Comparison of ENCODE assay signal across 8 mouse cellular contexts in the genomic region with DNA sequence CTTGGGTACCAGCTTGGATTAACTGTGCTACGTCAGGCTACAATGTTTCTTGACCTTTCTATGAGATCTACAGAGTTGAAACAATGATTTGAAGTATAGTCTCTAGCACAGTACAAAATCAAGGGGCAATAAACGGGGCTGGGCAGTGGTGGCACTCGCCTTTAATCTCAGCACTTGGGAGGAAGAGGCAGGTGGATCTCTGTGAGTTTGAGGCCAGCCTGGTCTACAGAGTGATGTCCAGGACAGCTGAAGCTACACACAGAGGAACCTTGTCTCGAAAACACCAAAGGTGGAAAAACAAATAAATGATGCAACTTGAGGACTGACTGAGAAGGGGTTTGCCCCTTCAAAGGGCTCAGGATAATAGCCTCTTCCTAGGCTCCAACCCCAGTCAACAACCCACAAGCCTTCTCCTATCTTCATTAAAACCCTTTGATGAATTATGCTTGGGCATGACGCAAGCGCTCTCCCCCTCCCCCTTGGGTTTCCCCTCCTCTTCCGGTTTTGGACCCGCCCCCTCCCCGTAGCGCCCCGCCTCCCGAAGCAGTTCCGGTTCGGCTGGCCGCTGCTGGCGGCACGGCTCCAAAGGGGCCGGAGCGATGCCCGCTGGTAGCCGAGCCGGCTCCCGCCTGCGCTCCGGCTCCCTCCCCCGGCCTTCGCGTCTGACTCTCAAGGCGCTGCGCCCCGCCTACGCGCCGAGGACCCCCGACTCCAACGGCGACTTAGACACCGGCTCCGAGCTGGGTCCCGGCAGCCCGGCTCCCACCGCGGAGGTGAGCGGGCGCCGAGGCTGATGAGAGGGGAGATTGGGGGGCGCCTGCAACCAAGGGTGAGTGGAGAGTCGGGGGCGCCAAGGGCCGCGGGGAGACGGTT. TPM values are rescaled to one million over a fixed set of nuclear protein-coding genes. Genes with fewer than 3 reads are reported as not detected.
A peak's percentile ranks its signal among the peaks of the same experiment; 100 is the strongest.
DNase-seq lines count a peak whose midpoint lies in the region; ATAC-seq and TF ChIP-seq lines count a peak whose summit lies in the region.

TSS of gene Samd8 (plus strand) at position 524 of the 873 bp plus-strand sequence.

- H3K27ac ChIP-seq in forebrain, embryonic 15.5 days (replicated peaks): peak within 1 kb of the TSS; percentile 89
- peak within 1 kb of the TSS; percentile 90 for H3K27ac ChIP-seq in liver, postnatal 0 days (ENCODE audit: low read depth)
- H3K27ac ChIP-seq in neural tube, embryonic 13.5 days (replicated peaks): peak within 1 kb of the TSS; percentile 87
- H3K27ac ChIP-seq in testis, adult 2 months (ENCODE audit: control insufficient read depth, insufficient read depth, low read depth, low read length): peak within 1 kb of the TSS; percentile 83

- peak within 1 kb of the TSS; percentile 58 for H3K4me2 ChIP-seq in forebrain, embryonic 15.5 days (replicated peaks)
- peak within 1 kb of the TSS; percentile 92 for H3K4me2 ChIP-seq in liver, postnatal 0 days (ENCODE audit: low read depth, low read length)
- peak within 1 kb of the TSS; percentile 64 for H3K4me2 ChIP-seq in neural tube, embryonic 13.5 days

- ATAC-seq in G1E (ENCODE audit: extremely low read depth, insufficient number of reproducible peaks, low FRiP score, poor library complexity, severe bottlenecking): peak; percentile 79
- peak; percentile 86 for ATAC-seq in forebrain, embryonic 15.5 days (replicated peaks)
- peak; percentile 85 for ATAC-seq in liver, postnatal 0 days
- ATAC-seq in neural tube, embryonic 13.5 days (ENCODE audit: low read depth): peak; percentile 90

- H3K4me3 ChIP-seq in G1E (ENCODE audit: low read depth, low read length): peak within 1 kb of the TSS; percentile 90
- peak within 1 kb of the TSS; percentile 90 for H3K4me3 ChIP-seq in forebrain, embryonic 15.5 days
- H3K4me3 ChIP-seq in liver, postnatal 0 days (ENCODE audit: low read depth, low read length): peak within 1 kb of the TSS; percentile 99
- H3K4me3 ChIP-seq in neural tube, embryonic 13.5 days: peak within 1 kb of the TSS; percentile 78
- peak within 1 kb of the TSS; percentile 98 for H3K4me3 ChIP-seq in testis, adult 2 months (ENCODE audit: control insufficient read depth, low read depth, low read length)

- TF ChIP-seq POLR2A in testis, adult 2 months (IDR thresholded peaks at IDR 0.05; ENCODE audit: control insufficient read depth, low read depth, low read length): peak; percentile 80

- H3K9ac ChIP-seq in forebrain, embryonic 15.5 days (replicated peaks): peak within 1 kb of the TSS; percentile 86
- H3K9ac ChIP-seq in liver, postnatal 0 days (replicated peaks): peak within 1 kb of the TSS; percentile 94
- peak within 1 kb of the TSS; percentile 92 for H3K9ac ChIP-seq in neural tube, embryonic 13.5 days

- 6% methylated on average over 52 of the region's 52 CpGs for WGBS in forebrain, embryonic 15.5 days
- WGBS in large intestine, adult 2 months: 5% methylated on average over 52 of the region's 52 CpGs
- WGBS in liver, postnatal 0 days (ENCODE audit: insufficient replicate concordance): 6% methylated on average over 52 of the region's 52 CpGs
- 7% methylated on average over 52 of the region's 52 CpGs for WGBS in neural tube, embryonic 13.5 days

- no peak for TF ChIP-seq CTCF in G1E (IDR thresholded peaks at IDR 0.05; ENCODE audit: low read depth, low read length)
- TF ChIP-seq CTCF in liver, postnatal 0 days (IDR thresholded peaks at IDR 0.05; ENCODE audit: low read depth): no peak
- no peak for TF ChIP-seq CTCF in testis, adult 2 months (IDR thresholded peaks at IDR 0.05; ENCODE audit: control insufficient read depth, insufficient read depth, insufficient replicate concordance, low read depth, low read length)

- peak; percentile 81 for DNase-seq in G1E (ENCODE audit: low spot score)
- DNase-seq in cerebellum, adult 11-12 months: peak; percentile 88
- peak; percentile 87 to 90 for DNase-seq in heart, postnatal 14 days
- peak; percentile 46 for DNase-seq in large intestine, adult 2 months (ENCODE audit: low read depth, low spot score)
- peak; percentile 92 for DNase-seq in liver, postnatal 0 days

- peaks cover 2% of the 10 kb centered on the region for H3K36me3 ChIP-seq in G1E (replicated peaks)
- no peaks in the 10 kb centered on the region for H3K36me3 ChIP-seq in forebrain, embryonic 15.5 days
- no peaks in the 10 kb centered on the region for H3K36me3 ChIP-seq in liver, postnatal 0 days (replicated peaks; ENCODE audit: insufficient read depth, low read length)
- H3K36me3 ChIP-seq in neural tube, embryonic 13.5 days: no peaks in the 10 kb centered on the region
- H3K36me3 ChIP-seq in testis, adult 2 months (ENCODE audit: control insufficient read depth, insufficient read depth, low read length): no peaks in the 10 kb centered on the region

- peaks cover 63% of the 10 kb centered on the region for H3K4me1 ChIP-seq in G1E (ENCODE audit: insufficient read depth, low read depth, low read length)
- peaks cover 21% of the 10 kb centered on the region for H3K4me1 ChIP-seq in forebrain, embryonic 15.5 days
- H3K4me1 ChIP-seq in liver, postnatal 0 days (ENCODE audit: insufficient read depth): peaks cover 21% of the 10 kb centered on the region
- peaks cover 22% of the 10 kb centered on the region for H3K4me1 ChIP-seq in neural tube, embryonic 13.5 days (replicated peaks)
- peaks cover 13% of the 10 kb centered on the region for H3K4me1 ChIP-seq in testis, adult 2 months (ENCODE audit: control insufficient read depth, insufficient read depth, low read length)

- TF ChIP-seq EP300 in liver, postnatal 0 days (IDR thresholded peaks at IDR 0.05; ENCODE audit: low read depth): no peak

- intact Hi-C loops in heart, postnatal 14 days (cut with DNase I): loop anchor here (5.0 kb wide), 2 partner anchors 82 to 97 kb away; partner anchors contain the start of gene Comtd1

- peaks cover 4% of the 10 kb centered on the region; the same call in 1 of the 2 replicates for H3K27me3 ChIP-seq in G1E (ENCODE audit: insufficient read depth, low read length)
- H3K27me3 ChIP-seq in forebrain, embryonic 15.5 days: no peaks in the 10 kb centered on the region
- H3K27me3 ChIP-seq in liver, postnatal 0 days (ENCODE audit: insufficient read depth, low read length): no peaks in the 10 kb centered on the region
- no peaks in the 10 kb centered on the region for H3K27me3 ChIP-seq in neural tube, embryonic 13.5 days
- H3K27me3 ChIP-seq in testis, adult 2 months (ENCODE audit: control insufficient read depth, insufficient read depth, low read length): no peaks in the 10 kb centered on the region

- no peaks in the 10 kb centered on the region for H3K9me3 ChIP-seq in G1E (replicated peaks)
- no peaks in the 10 kb centered on the region for H3K9me3 ChIP-seq in forebrain, embryonic 15.5 days
- H3K9me3 ChIP-seq in liver, postnatal 0 days (ENCODE audit: low read length): no peaks in the 10 kb centered on the region
- H3K9me3 ChIP-seq in neural tube, embryonic 13.5 days: no peaks in the 10 kb centered on the region

RNA-seq across cellular contexts. Expression of gene Samd8, which starts in this region (rescaled TPM):
- total RNA-seq in G1E (2014; fragmentation: Nextera tagmentation) (18.3 and 19.4 TPM in 2 replicates), G1E (2017) (9.5 and 9.9 TPM in 2 replicates)
- 12.7 and 13.4 TPM in 2 replicates for polyA plus RNA-seq in G1E (2012)
- 24.2 and 24.6 TPM in 2 replicates for polyA plus RNA-seq in forebrain, embryonic 15.5 days (2015; fragmentation: Nextera tagmentation; extraction: Ambion mirVana)
- total RNA-seq in heart, postnatal 14 days (2021): 10 to 100 TPM; 25.3 to 26.9 TPM
- polyA plus RNA-seq in large intestine, adult 2 months (2012; rRNA removed): 7.0 and 27.8 TPM in 2 replicates
- 3.8 and 4.1 TPM in 2 replicates for polyA plus RNA-seq in liver, postnatal 0 days (2015; fragmentation: Nextera tagmentation; extraction: Ambion mirVana)
- 16.9 and 18.5 TPM in 2 replicates for polyA plus RNA-seq in neural tube, embryonic 13.5 days (2015; fragmentation: Nextera tagmentation; extraction: Ambion mirVana)
- polyA plus RNA-seq in testis, adult 2 months (2012; rRNA removed): 95.1 and 118 TPM in 2 replicates

Comparison
In these comparisons a context has a peak if more than half of its experiments do, and no peak if none do; other contexts are left out.
1. Peak in every context shown above with its lines: DNase-seq, ATAC-seq, H3K4me3 ChIP-seq and H3K27ac ChIP-seq.